Mouse (Mus musculus) lung, embryonic 16.5 days (tissue): ENCODE results near the gene Eif4g2. TPM values are rescaled to one million over a fixed set of nuclear protein-coding genes. Genes with fewer than 3 reads are reported as not detected.

Source experiments
- ATAC-seq: fragments of 200-750 bp; cut with Nextera tagmentation; 2 replicates; pipeline ENCODE4 v1.8.0; 2017; ENCODE audit warnings: low read depth, mild to moderate bottlenecking, moderate library complexity
- H3K27ac ChIP-seq: fragments of 300-500 bp; sonication (generic); 2 replicates; pipeline ENCODE4 v1.5.1; 2014; ENCODE audit warnings: mild to moderate bottlenecking, control low read depth, low read length
- H3K27me3 ChIP-seq: fragments of 300-500 bp; sonication (generic); 2 replicates; pipeline ENCODE4 v1.6.1; 2014; ENCODE audit warnings: low read depth, low read length, mixed read lengths; ENCODE audit not compliant: control insufficient read depth, insufficient read depth
- H3K36me3 ChIP-seq: fragments of 300-500 bp; sonication (generic); 2 replicates; pipeline ENCODE4 v1.6.1; 2014; ENCODE audit warnings: low read length; ENCODE audit not compliant: control insufficient read depth, insufficient read depth
- H3K4me1 ChIP-seq: fragments of 300-500 bp; sonication (generic); replicated peaks from 2 replicates; pipeline ENCODE4 v1.6.1; 2014; ENCODE audit warnings: low read length, mixed read lengths; ENCODE audit not compliant: control insufficient read depth, insufficient read depth
- H3K4me2 ChIP-seq: fragments of 300-500 bp; sonication (generic); 2 replicates; pipeline ENCODE4 v1.6.1; 2014; ENCODE audit warnings: low read depth, low read length, control low read depth
- H3K4me3 ChIP-seq: fragments of 300-500 bp; sonication (generic); 2 replicates; pipeline ENCODE4 v1.5.1; 2014; ENCODE audit warnings: mild to moderate bottlenecking, low read length, control low read depth
- H3K9ac ChIP-seq: fragments of 300-500 bp; sonication (generic); 2 replicates; pipeline ENCODE4 v1.6.1; 2014; ENCODE audit warnings: low read length, control low read depth
- H3K9me3 ChIP-seq: fragments of 300-500 bp; sonication (generic); 2 replicates; pipeline ENCODE4 v1.6.1; 2016; ENCODE audit warnings: low read length; ENCODE audit not compliant: control insufficient read depth
- WGBS: fragments of 180-500 bp; shearing (Covaris S2); extraction: QIAGEN DNeasy Blood & Tissue Kit; methylation state at CpG from one replicate; pipeline ENCODE4 v1.1.7; 2014; 5-methylcytosine and 5-hydroxymethylcytosine counted together
- polyA plus RNA-seq: library from polyadenylated mRNA; unstranded; fragments of >200 nt; fragmentation: Nextera tagmentation; extraction: Ambion mirVana; gene quantifications from 2 replicates; pipeline ENCODE4 v1.2.1, GENCODE M21; 2015

Gene Eif4g2
- polyA plus RNA-seq, 1 experiment from 2014 or later, result 831 TPM

- no peak overlapping the region for H3K9ac ChIP-seq
- ATAC-seq, result no peak
- no peaks in the 10 kb centered on the region for H3K4me1 ChIP-seq
- peaks cover 4% of the 10 kb centered on the region; the same call in 1 of the 2 replicates for H3K36me3 ChIP-seq
- H3K4me2 ChIP-seq, result no peak overlapping the region
- no peak overlapping the region for H3K4me3 ChIP-seq
- no peaks in the 10 kb centered on the region for H3K9me3 ChIP-seq
- 85% methylated on average over 2 of the region's 2 CpGs for WGBS
- no peak overlapping the region for H3K27ac ChIP-seq
- no peaks in the 10 kb centered on the region for H3K27me3 ChIP-seq
These were observed 26.3 kb upstream of the Eif4g2 start for GRCm38 (mm10) chr7:111109161-111109560.

GRCm38 (mm10) chr7:111098196-111098595 is 15.4 kb upstream of the Eif4g2 start:
- no peaks in the 10 kb centered on the region for H3K27me3 ChIP-seq
- H3K4me1 ChIP-seq, result no peaks in the 10 kb centered on the region
- no peak overlapping the region for H3K27ac ChIP-seq
- no peak overlapping the region for H3K4me3 ChIP-seq
- H3K4me2 ChIP-seq, result no peak overlapping the region
- no peak for ATAC-seq
- no peak overlapping the region for H3K9ac ChIP-seq
- H3K9me3 ChIP-seq, result no peaks in the 10 kb centered on the region
- WGBS, result 87% methylated on average over 1 of the region's 1 CpGs
- no peaks in the 10 kb centered on the region for H3K36me3 ChIP-seq

DNA sequence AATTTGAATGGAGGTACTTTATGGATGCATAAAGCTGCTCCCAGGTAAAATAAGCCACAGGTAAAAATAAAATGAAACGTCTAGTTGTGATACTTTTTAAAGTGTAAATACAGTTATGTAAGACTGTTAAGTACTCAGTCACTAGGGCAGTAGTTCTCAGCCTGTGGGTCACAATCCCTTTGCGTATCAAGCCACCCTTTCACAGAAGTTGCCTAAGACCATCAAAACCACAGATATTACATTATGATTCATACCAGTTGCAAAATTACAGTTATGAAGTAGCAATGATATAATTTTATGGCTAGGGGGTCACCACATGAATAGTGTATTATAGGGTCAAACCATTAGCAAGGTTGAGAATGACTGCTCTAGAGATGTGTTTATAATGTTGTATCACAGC is 12.3 kb upstream of the Eif4g2 start:
- WGBS, result 71% methylated on average over 2 of the region's 2 CpGs
- no peak overlapping the region for H3K4me2 ChIP-seq
- no peaks in the 10 kb centered on the region for H3K36me3 ChIP-seq
- H3K9ac ChIP-seq, result no peak overlapping the region
- ATAC-seq, result no peak
- no peak overlapping the region for H3K27ac ChIP-seq
- H3K4me1 ChIP-seq, result no peaks in the 10 kb centered on the region
- no peaks in the 10 kb centered on the region for H3K27me3 ChIP-seq
- no peak overlapping the region for H3K4me3 ChIP-seq
- H3K9me3 ChIP-seq, result no peaks in the 10 kb centered on the region

DNA sequence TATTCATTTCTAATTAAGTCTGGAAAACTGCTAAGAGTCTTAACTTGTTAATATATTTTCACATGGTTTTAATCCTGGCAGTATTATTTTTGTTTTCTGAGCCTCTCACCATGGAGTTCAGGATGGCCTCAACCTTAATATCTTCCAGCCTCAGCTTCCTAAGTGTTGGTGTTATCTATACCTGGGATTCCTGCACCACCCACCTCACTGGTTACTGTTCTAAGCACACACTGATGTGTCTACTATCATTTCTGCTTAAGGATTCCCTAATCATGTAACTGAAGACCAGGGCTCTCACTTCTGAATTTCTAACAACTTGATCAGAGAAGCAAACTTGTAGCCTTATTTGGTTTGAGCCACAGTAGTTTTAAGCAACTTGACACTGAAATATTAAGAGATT is 2.3 kb upstream of the Eif4g2 start:
- Histone ChIP-seq H3K27me3 (no peaks in the 10 kb centered on the region), H3K36me3 (peaks cover 9% of the 10 kb centered on the region; the same call in 1 of the 2 replicates), H3K4me1 (peaks cover 12% of the 10 kb centered on the region), H3K9me3 (no peaks in the 10 kb centered on the region), H3K9ac (no peak overlapping the region), H3K4me2 (no peak overlapping the region), H3K27ac (no peak overlapping the region), H3K4me3 (no peak overlapping the region)
- no peak for ATAC-seq

- H3K27me3 ChIP-seq, result no peaks in the 10 kb centered on the region
- peaks cover 16% of the 10 kb centered on the region for H3K36me3 ChIP-seq
- no peak overlapping the region for H3K4me3 ChIP-seq
- no peak overlapping the region for H3K27ac ChIP-seq
- 0 out of 2 replicates have a peak overlapping the region, but pooled peaks have one; percentile 11 for H3K9ac ChIP-seq
- H3K9me3 ChIP-seq, result no peaks in the 10 kb centered on the region
- no peak overlapping the region for H3K4me2 ChIP-seq
- no peak for ATAC-seq
- H3K4me1 ChIP-seq, result peaks cover 17% of the 10 kb centered on the region
- WGBS, result 71% methylated on average over 2 of the region's 2 CpGs
These were observed 1.6 kb upstream of the Eif4g2 start for GRCm38 (mm10) chr7:111084443-111084842.

GRCm38 (mm10) chr7:111083733-111084120 is 897 bp upstream of the Eif4g2 start:
- Histone ChIP-seq H3K36me3 (peaks cover 22% of the 10 kb centered on the region), H3K4me3 (peak overlapping the region; percentile 98), H3K27ac (peak overlapping the region; percentile 100), H3K9me3 (no peaks in the 10 kb centered on the region), H3K9ac (peak overlapping the region; percentile 97), H3K27me3 (no peaks in the 10 kb centered on the region), H3K4me2 (peak overlapping the region; percentile 78), H3K4me1 (peaks cover 19% of the 10 kb centered on the region)
- no peak for ATAC-seq
- WGBS, result 7% methylated on average over 4 of the region's 4 CpGs

GRCm38 (mm10) chr7:111082043-111082821 is 598 bp downstream of the Eif4g2 start:
- Histone ChIP-seq H3K27ac (peak overlapping the region; percentile 99), H3K9me3 (no peaks in the 10 kb centered on the region), H3K27me3 (no peaks in the 10 kb centered on the region), H3K4me1 (peaks cover 20% of the 10 kb centered on the region), H3K36me3 (peaks cover 36% of the 10 kb centered on the region), H3K4me2 (peak overlapping the region; percentile 80; the same call in 1 of the 2 replicates), H3K9ac (peak overlapping the region; percentile 100), H3K4me3 (peak overlapping the region; percentile 98)
- WGBS, result under 1% methylated on average over 83 of the region's 83 CpGs
- ATAC-seq, result peak; percentile 72

DNA sequence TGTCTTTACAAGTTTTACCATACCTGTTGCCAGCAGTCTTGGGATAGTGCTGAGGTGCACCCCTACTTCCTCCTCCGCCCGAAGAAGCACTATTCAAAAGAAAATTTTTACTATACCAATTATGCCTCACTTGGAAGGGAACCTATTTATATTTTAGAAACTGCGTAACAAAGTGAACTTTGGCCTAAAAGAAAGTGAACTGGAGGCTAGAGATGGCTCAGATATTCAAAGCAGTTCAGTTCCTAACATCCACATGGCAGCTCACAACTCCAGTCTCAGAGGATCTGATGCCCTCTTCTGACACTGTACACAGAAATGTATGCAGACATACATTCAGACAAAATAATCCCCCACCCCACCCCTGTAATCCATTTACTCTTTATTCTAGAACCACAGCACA is 2.0 kb downstream of the Eif4g2 start:
- Histone ChIP-seq H3K9me3 (no peaks in the 10 kb centered on the region), H3K36me3 (peaks cover 47% of the 10 kb centered on the region), H3K9ac (peak overlapping the region; percentile 100), H3K4me1 (peaks cover 20% of the 10 kb centered on the region), H3K27ac (no peak overlapping the region), H3K4me3 (peak overlapping the region; percentile 98), H3K27me3 (no peaks in the 10 kb centered on the region), H3K4me2 (peak overlapping the region; percentile 80)
- no peak for ATAC-seq
- WGBS, result 73% methylated on average over 3 of the region's 3 CpGs

DNA sequence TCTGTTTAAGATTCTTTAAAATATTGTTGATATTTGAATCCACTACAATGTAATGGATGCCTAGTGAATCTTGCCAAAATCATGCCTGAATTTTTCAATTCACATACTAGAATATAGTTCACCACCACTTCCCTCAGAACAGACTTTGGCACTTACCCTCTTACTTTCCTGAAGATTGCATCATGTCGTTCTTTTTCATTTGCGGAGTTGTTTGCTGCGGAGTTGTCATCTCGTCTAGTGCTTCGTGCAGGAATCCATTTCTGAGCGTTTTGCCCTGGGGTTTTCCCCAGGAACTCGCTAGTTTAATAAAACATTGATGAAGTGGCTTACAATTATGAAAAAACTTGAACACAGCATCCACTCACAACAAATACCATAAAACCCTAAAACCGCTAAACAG is 2.8 kb downstream of the Eif4g2 start:
- Histone ChIP-seq H3K4me2 (no peak overlapping the region; the same call in 1 of the 2 replicates), H3K27ac (no peak overlapping the region), H3K27me3 (no peaks in the 10 kb centered on the region), H3K4me1 (peaks cover 20% of the 10 kb centered on the region), H3K4me3 (peak overlapping the region; percentile 98; the same call in 1 of the 2 replicates), H3K9ac (no peak overlapping the region), H3K9me3 (no peaks in the 10 kb centered on the region), H3K36me3 (peaks cover 52% of the 10 kb centered on the region)
- no peak for ATAC-seq
- WGBS, result 70% methylated on average over 8 of the region's 8 CpGs
